Mouse (Mus musculus) heart, embryonic 16.5 days (tissue): ENCODE data around the gene Cnot10. TPM values are rescaled to one million over a fixed set of nuclear protein-coding genes. Genes with fewer than 3 reads are reported as not detected.

Experiments
- ATAC-seq: fragments of 200-750 bp; cut with Nextera tagmentation; replicated peaks from 2 replicates; pipeline ENCODE4 v1.8.0; 2017; ENCODE audit warnings: moderate number of reproducible peaks; ENCODE audit not compliant: insufficient read depth, low FRiP score; ENCODE audit errors: extremely low read depth
- H3K27ac ChIP-seq: fragments of 300-500 bp; sonication (generic); 2 replicates; pipeline ENCODE4 v1.5.1; 2014; ENCODE audit warnings: mild to moderate bottlenecking, low read length, control low read depth, moderate library complexity
- H3K27me3 ChIP-seq: fragments of 300-500 bp; sonication (generic); 2 replicates; pipeline ENCODE4 v1.6.1; 2014; ENCODE audit warnings: low read length, mixed read lengths; ENCODE audit not compliant: control insufficient read depth, insufficient read depth
- H3K36me3 ChIP-seq: fragments of 300-500 bp; sonication (generic); 2 replicates; pipeline ENCODE4 v1.6.1; 2014; ENCODE audit not compliant: control insufficient read depth, insufficient read depth
- H3K4me1 ChIP-seq: fragments of 300-500 bp; sonication (generic); 2 replicates; pipeline ENCODE4 v1.6.1; 2014; ENCODE audit warnings: low read length, mixed read lengths; ENCODE audit not compliant: control insufficient read depth, insufficient read depth
- H3K4me2 ChIP-seq: fragments of 300-500 bp; sonication (generic); 2 replicates; pipeline ENCODE4 v1.6.1; 2014; ENCODE audit warnings: low read depth, mild to moderate bottlenecking, control low read depth, low read length
- H3K4me3 ChIP-seq: fragments of 300-500 bp; sonication (generic); 2 replicates; pipeline ENCODE4 v1.5.1; 2014; ENCODE audit warnings: mild to moderate bottlenecking, control low read depth, low read length
- H3K9ac ChIP-seq: fragments of 300-500 bp; sonication (generic); 2 replicates; pipeline ENCODE4 v1.6.1; 2014; ENCODE audit warnings: low read length, control low read depth
- H3K9me3 ChIP-seq: fragments of 300-500 bp; sonication (generic); replicated peaks from 2 replicates; pipeline ENCODE4 v1.6.1; 2016; ENCODE audit warnings: low read length; ENCODE audit not compliant: control insufficient read depth
- WGBS: fragments of 180-500 bp; shearing (Covaris S2); extraction: QIAGEN DNeasy Blood & Tissue Kit; methylation state at CpG from one replicate; pipeline ENCODE4 v1.1.7; 2014; 5-methylcytosine and 5-hydroxymethylcytosine counted together
- polyA plus RNA-seq: library from polyadenylated mRNA; unstranded; fragments of >200 nt; fragmentation: Nextera tagmentation; extraction: Ambion mirVana; gene quantifications from 2 replicates; pipeline ENCODE4 v1.2.1, GENCODE M21; 2015

The Cnot10 gene
- polyA plus RNA-seq, 1 experiment from 2014 or later, result 41.4 TPM

GRCm38 (mm10) chr9:114673626-114674025 is 33.6 kb upstream of the Cnot10 start:
- no peaks in the 10 kb centered on the region for H3K9me3 ChIP-seq
- H3K4me3 ChIP-seq, result no peak overlapping the region; the same call in 1 of the 2 replicates
- no peak for ATAC-seq
- peaks cover 13% of the 10 kb centered on the region for H3K4me1 ChIP-seq
- peak overlapping the region; percentile 83 for H3K4me2 ChIP-seq
- WGBS, result 47% methylated on average over 2 of the region's 2 CpGs
- H3K27me3 ChIP-seq, result no peaks in the 10 kb centered on the region
- H3K36me3 ChIP-seq, result no peaks in the 10 kb centered on the region
- peak overlapping the region; percentile 87; the same call in 1 of the 2 replicates for H3K27ac ChIP-seq
- peak overlapping the region; percentile 74; the same call in 1 of the 2 replicates for H3K9ac ChIP-seq

DNA sequence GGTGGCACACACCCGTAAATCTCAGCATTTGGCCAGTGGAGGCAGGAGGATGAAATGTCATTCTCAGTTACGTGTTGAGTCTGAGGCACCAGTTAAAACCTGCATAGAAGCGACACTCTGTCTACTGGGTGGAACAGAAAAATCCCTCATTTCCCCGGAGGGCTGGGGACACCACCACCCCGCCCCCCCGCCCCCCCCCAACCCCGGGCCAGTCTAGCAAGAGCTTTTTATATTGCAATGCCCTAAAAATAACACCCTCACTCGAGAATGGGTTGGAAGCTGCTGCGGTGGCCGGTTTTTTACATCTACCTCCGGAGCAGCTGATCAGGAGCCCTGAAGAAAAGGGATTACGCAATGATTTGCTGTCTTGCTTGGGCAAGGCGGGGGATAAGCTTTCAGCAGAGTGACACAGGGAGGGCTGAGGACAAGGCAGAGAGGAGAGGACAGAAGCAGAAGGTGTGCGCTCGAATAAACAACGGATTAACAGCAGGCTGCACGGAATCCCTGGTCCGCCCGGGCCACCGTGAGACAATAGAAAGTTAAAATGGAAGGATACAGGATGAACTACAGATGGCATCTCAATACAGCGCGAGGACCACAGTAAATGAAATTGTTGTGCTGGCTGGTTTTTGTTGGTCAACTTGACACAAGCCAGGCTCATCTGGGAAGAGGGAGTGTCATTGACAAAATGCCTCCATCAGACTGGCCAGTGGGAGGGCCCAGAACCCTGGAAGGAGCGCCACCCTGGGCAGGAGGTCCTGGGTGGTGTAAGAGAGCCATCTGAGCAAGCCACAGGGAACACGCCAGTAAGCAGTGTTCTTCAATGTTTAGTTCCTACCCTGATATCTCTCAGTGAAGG is 32.9 kb upstream of the Cnot10 start:
- Histone ChIP-seq H3K36me3 (no peaks in the 10 kb centered on the region), H3K27ac (peak overlapping the region; percentile 87), H3K27me3 (no peaks in the 10 kb centered on the region), H3K4me1 (peaks cover 17% of the 10 kb centered on the region), H3K4me3 (peak overlapping the region; percentile 54), H3K9me3 (no peaks in the 10 kb centered on the region), H3K4me2 (peak overlapping the region; percentile 83), H3K9ac (peak overlapping the region; percentile 74)
- 3% methylated on average over 24 of the region's 24 CpGs for WGBS
- ATAC-seq, result peak; percentile 37

DNA sequence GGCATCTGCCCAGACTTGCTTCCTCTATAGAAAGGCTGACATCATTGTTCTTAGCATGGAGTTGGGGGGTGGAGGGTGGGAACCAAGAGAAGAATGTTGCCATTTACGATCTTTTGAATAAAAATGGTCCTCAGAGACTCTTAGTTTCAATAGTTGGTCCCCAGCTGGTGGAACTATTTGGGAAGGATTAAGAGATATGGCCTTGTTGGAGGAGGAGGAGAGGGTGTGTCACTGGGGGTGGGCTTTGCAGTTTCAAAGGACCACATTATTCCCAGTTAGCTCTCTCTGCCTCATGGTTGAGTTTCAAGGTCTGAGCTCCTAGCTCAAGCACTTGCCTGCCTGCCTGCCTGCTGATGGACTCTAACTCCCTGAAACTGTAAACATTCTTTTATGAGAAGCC is 32.0 kb upstream of the Cnot10 start:
- H3K36me3 ChIP-seq, result no peaks in the 10 kb centered on the region
- no peaks in the 10 kb centered on the region for H3K27me3 ChIP-seq
- H3K4me1 ChIP-seq, result peaks cover 27% of the 10 kb centered on the region
- no peak overlapping the region for H3K4me2 ChIP-seq
- no peak overlapping the region for H3K4me3 ChIP-seq
- H3K9me3 ChIP-seq, result no peaks in the 10 kb centered on the region
- peak overlapping the region; percentile 87; the same call in 1 of the 2 replicates for H3K27ac ChIP-seq
- no peak overlapping the region for H3K9ac ChIP-seq
- no peak for ATAC-seq
- WGBS, result 68% methylated on average over 1 of the region's 1 CpGs

DNA sequence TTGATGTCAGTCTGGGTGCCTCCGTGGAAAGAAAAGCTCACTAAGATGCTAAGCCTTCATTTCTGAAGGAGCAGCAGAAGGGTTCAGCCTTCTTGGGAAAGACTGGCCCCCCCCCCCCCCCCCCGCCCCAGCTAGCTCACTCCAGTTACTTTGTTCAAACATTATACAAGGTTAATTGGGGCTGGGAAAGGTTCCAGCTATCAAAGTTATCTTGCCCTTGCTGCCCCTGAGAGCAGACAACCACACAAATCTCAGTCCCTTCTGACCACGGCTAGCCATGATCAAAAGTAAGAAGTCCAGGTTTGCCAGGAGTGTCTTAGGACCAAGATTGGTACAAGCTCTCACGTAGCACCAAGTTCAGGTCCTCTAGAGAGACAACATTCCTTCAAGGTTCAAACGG is 29.0 kb upstream of the Cnot10 start:
- Histone ChIP-seq H3K9ac (no peak overlapping the region), H3K36me3 (no peaks in the 10 kb centered on the region)
- 49% methylated on average over 5 of the region's 5 CpGs for WGBS

GRCm38 (mm10) chr9:114668047-114668446 is 28.1 kb upstream of the Cnot10 start:
- 26% methylated on average over 4 of the region's 4 CpGs for WGBS
- peak overlapping the region; percentile 96 for H3K27ac ChIP-seq
- H3K27me3 ChIP-seq, result no peaks in the 10 kb centered on the region
- peaks cover 30% of the 10 kb centered on the region for H3K4me1 ChIP-seq
- H3K9ac ChIP-seq, result peak overlapping the region; percentile 41; the same call in 1 of the 2 replicates
- peak; percentile 85 for ATAC-seq
- H3K36me3 ChIP-seq, result no peaks in the 10 kb centered on the region
- no peak overlapping the region; the same call in 1 of the 2 replicates for H3K4me3 ChIP-seq
- H3K9me3 ChIP-seq, result no peaks in the 10 kb centered on the region
- peak overlapping the region; percentile 32 for H3K4me2 ChIP-seq

More for the DNA sequence above, 29.0 kb upstream of the Cnot10 start:
- Histone ChIP-seq H3K9me3 (no peaks in the 10 kb centered on the region), H3K27ac (peak overlapping the region; percentile 96), H3K27me3 (no peaks in the 10 kb centered on the region), H3K4me3 (no peak overlapping the region), H3K4me1 (peaks cover 34% of the 10 kb centered on the region), H3K4me2 (no peak overlapping the region)
- ATAC-seq, result no peak

DNA sequence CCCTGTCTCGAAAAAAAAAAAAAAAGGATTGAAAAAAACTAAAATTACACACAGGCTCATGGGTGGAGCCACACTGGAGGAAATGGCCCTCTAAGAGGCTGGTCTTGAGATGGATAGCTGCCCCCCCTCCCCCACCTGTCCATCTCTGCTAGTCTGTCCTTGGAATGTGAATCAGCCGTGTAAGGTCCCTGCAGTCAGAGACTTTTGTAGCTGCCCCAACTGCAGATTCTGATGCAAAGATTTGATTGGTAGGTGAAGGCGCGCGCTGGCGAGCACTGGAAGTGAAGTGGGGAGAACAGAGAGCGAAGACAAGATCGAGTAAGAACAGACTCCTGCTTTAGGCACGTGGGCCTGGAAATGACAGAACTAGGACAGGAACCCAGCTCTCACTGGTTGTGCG is 26.9 kb upstream of the Cnot10 start:
- Histone ChIP-seq H3K4me1 (peaks cover 27% of the 10 kb centered on the region), H3K27me3 (no peaks in the 10 kb centered on the region), H3K27ac (peak overlapping the region; percentile 96), H3K9me3 (no peaks in the 10 kb centered on the region), H3K4me3 (no peak overlapping the region), H3K36me3 (no peaks in the 10 kb centered on the region), H3K4me2 (no peak overlapping the region), H3K9ac (no peak overlapping the region)
- ATAC-seq, result no peak
- 79% methylated on average over 10 of the region's 10 CpGs for WGBS

DNA sequence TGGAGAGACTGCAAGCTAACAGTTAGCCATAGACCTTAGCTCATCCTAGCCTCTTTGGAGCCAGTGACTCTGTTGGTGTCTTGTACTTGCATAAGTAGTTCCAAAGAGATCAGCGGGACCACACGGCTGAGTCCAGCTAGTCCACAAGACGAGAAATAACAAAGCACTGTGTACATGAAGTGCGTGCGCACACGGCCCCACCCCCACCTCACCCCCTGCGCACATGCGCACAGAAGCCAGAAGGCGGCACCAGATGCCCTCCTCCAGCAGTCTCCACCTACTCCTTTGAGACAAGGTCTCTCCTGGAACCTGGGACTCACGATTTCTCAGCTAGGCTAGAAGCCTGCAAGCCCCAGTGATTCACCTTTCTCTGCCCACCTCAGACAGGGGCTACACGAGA is 23.8 kb upstream of the Cnot10 start:
- no peak overlapping the region; the same call in 1 of the 2 replicates for H3K9ac ChIP-seq
- peak overlapping the region; percentile 82 for H3K27ac ChIP-seq
- ATAC-seq, result no peak
- H3K36me3 ChIP-seq, result no peaks in the 10 kb centered on the region
- H3K4me1 ChIP-seq, result peaks cover 25% of the 10 kb centered on the region
- H3K9me3 ChIP-seq, result 0 out of 2 replicates have a peak, but pooled peaks cover 2% of the 10 kb centered on the region
- no peaks in the 10 kb centered on the region for H3K27me3 ChIP-seq
- no peak overlapping the region for H3K4me2 ChIP-seq
- WGBS, result 83% methylated on average over 11 of the region's 11 CpGs
- H3K4me3 ChIP-seq, result no peak overlapping the region

DNA sequence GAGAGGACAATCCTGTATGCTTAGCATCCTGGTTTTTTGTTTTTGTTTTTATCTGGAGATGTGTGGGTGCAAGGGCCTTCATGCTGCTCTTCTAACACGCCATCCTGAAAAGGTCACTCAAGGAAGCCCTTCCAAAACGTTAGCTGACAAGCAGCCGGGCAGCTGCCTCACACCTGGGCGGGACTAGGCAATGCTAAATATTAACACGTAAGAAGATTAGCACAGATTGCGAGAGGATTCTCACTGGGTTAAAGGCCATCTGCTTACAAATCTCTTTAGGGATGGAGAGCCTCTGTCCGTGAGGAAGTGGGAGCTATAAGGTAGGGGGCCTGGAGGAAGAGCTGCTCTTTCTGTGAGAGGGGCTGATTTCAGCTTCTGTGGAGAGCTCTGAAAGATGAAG is 22.0 kb upstream of the Cnot10 start:
- Histone ChIP-seq H3K4me3 (no peak overlapping the region), H3K9ac (no peak overlapping the region), H3K4me2 (no peak overlapping the region), H3K27me3 (no peaks in the 10 kb centered on the region), H3K9me3 (0 out of 2 replicates have a peak, but pooled peaks cover 2% of the 10 kb centered on the region), H3K27ac (no peak overlapping the region), H3K36me3 (no peaks in the 10 kb centered on the region), H3K4me1 (peaks cover 10% of the 10 kb centered on the region)
- 38% methylated on average over 7 of the region's 7 CpGs for WGBS
- ATAC-seq, result no peak

GRCm38 (mm10) chr9:114660983-114661382 is 21.0 kb upstream of the Cnot10 start:
- Histone ChIP-seq H3K9me3 (0 out of 2 replicates have a peak, but pooled peaks cover 2% of the 10 kb centered on the region), H3K27ac (no peak overlapping the region), H3K4me1 (peaks cover 10% of the 10 kb centered on the region; the same call in 1 of the 2 replicates), H3K27me3 (no peaks in the 10 kb centered on the region), H3K9ac (no peak overlapping the region), H3K36me3 (no peaks in the 10 kb centered on the region), H3K4me3 (no peak overlapping the region), H3K4me2 (no peak overlapping the region)
- WGBS, result 60% methylated on average over 6 of the region's 6 CpGs
- ATAC-seq, result no peak
